Mouse (Mus musculus): Measurements from ENCODE around the gene Inafm1. TPM values are rescaled to one million over a fixed set of nuclear protein-coding genes. Genes with fewer than 3 reads are reported as not detected.
"Not testable (repeated sequence)": the region's sequence is repeated elsewhere in the genome, so short reads cannot be mapped to it uniquely, and the experiment has no call there.

Inafm1 gene
- polyA plus RNA-seq, 1 experiment from 2014 or later = 24.8 TPM

GRCm38 (mm10) chr7:16310020-16310520, 36.7 kb upstream of the Inafm1 start:
- peaks cover 4% of the 10 kb centered on the region; the same call in 1 of the 2 replicates for H3K4me1 ChIP-seq (replicated peaks; ENCODE audit: control insufficient read depth, insufficient read depth, low read length)
- H3K27ac ChIP-seq (ENCODE audit: low read depth, low read length) = peak overlapping the region; percentile 73
- H3K36me3 ChIP-seq (ENCODE audit: control insufficient read depth, insufficient read depth) = no peaks in the 10 kb centered on the region
- no peaks in the 10 kb centered on the region for H3K9me3 ChIP-seq (ENCODE audit: control insufficient read depth)
- 0% methylated on average over 30 of the region's 56 CpGs for WGBS
- H3K4me3 ChIP-seq (ENCODE audit: low read depth, low read length) = peak overlapping the region; percentile 73
- peak overlapping the region; percentile 94 for H3K4me2 ChIP-seq (replicated peaks; ENCODE audit: low read depth)
- H3K27me3 ChIP-seq (replicated peaks; ENCODE audit: control insufficient read depth, insufficient read depth, low read length) = no peaks in the 10 kb centered on the region
- peak overlapping the region; percentile 52 for H3K9ac ChIP-seq (ENCODE audit: low read depth, low read length)
- peak; percentile 20; the same call in 1 of the 2 replicates for ATAC-seq
- peak; percentile 84 for TF ChIP-seq CTCF (IDR thresholded peaks at IDR 0.05; ENCODE audit: low read depth)

- no peaks in the 10 kb centered on the region for H3K27me3 ChIP-seq (replicated peaks; ENCODE audit: control insufficient read depth, insufficient read depth, low read length)
- H3K4me3 ChIP-seq (ENCODE audit: low read depth, low read length) = peak overlapping the region; percentile 73
- under 1% methylated on average over 54 of the region's 61 CpGs for WGBS
- no peaks in the 10 kb centered on the region for H3K9me3 ChIP-seq (ENCODE audit: control insufficient read depth)
- peaks cover 4% of the 10 kb centered on the region; the same call in 1 of the 2 replicates for H3K4me1 ChIP-seq (replicated peaks; ENCODE audit: control insufficient read depth, insufficient read depth, low read length)
- peak overlapping the region; percentile 94 for H3K4me2 ChIP-seq (replicated peaks; ENCODE audit: low read depth)
- H3K36me3 ChIP-seq (ENCODE audit: control insufficient read depth, insufficient read depth) = no peaks in the 10 kb centered on the region
- TF ChIP-seq CTCF (IDR thresholded peaks at IDR 0.05; ENCODE audit: low read depth) = 0 out of 2 replicates have a peak, but pooled peaks have one; percentile 7
- H3K27ac ChIP-seq (ENCODE audit: low read depth, low read length) = peak overlapping the region; percentile 73
- peak overlapping the region; percentile 52 for H3K9ac ChIP-seq (ENCODE audit: low read depth, low read length)
- ATAC-seq = peak; percentile 34
Observed at GRCm38 (mm10) chr7:16309318-16310019, 36.1 kb upstream of the Inafm1 start.

GRCm38 (mm10) chr7:16308555-16309317, 35.3 kb upstream of the Inafm1 start:
- peak overlapping the region; percentile 94 for H3K4me2 ChIP-seq (replicated peaks; ENCODE audit: low read depth)
- H3K4me3 ChIP-seq (ENCODE audit: low read depth, low read length) = peak overlapping the region; percentile 73
- 42% methylated on average over 16 of the region's 16 CpGs for WGBS
- no peak overlapping the region for H3K27ac ChIP-seq (ENCODE audit: low read depth, low read length)
- no peak for TF ChIP-seq CTCF (IDR thresholded peaks at IDR 0.05; ENCODE audit: low read depth)
- no peaks in the 10 kb centered on the region for H3K27me3 ChIP-seq (replicated peaks; ENCODE audit: control insufficient read depth, insufficient read depth, low read length)
- H3K36me3 ChIP-seq (ENCODE audit: control insufficient read depth, insufficient read depth) = no peaks in the 10 kb centered on the region
- ATAC-seq = no peak
- peaks cover 4% of the 10 kb centered on the region; the same call in 1 of the 2 replicates for H3K4me1 ChIP-seq (replicated peaks; ENCODE audit: control insufficient read depth, insufficient read depth, low read length)
- no peaks in the 10 kb centered on the region for H3K9me3 ChIP-seq (ENCODE audit: control insufficient read depth)
- no peak overlapping the region; the same call in 1 of the 2 replicates for H3K9ac ChIP-seq (ENCODE audit: low read depth, low read length)

GRCm38 (mm10) chr7:16308093-16308492, 34.7 kb upstream of the Inafm1 start, which contains the start of gene Bbc3:
Gene Bbc3, plus strand, starts transcription at chr7:16308393.
- not testable (repeated sequence) for ATAC-seq; H3K9me3 ChIP-seq (ENCODE audit: control insufficient read depth)
- 27% methylated on average over 1 of the region's 1 CpGs for WGBS

GRCm38 (mm10) chr7:16307141-16307540, 33.7 kb upstream of the Inafm1 start:
- H3K27ac ChIP-seq (ENCODE audit: low read depth, low read length); H3K4me3 ChIP-seq (ENCODE audit: low read depth, low read length); H3K9ac ChIP-seq (ENCODE audit: low read depth, low read length); H3K4me2 ChIP-seq (replicated peaks; ENCODE audit: low read depth); H3K9me3 ChIP-seq (ENCODE audit: control insufficient read depth); ATAC-seq; H3K4me1 ChIP-seq (replicated peaks; ENCODE audit: control insufficient read depth, insufficient read depth, low read length); H3K36me3 ChIP-seq (ENCODE audit: control insufficient read depth, insufficient read depth); H3K27me3 ChIP-seq (replicated peaks; ENCODE audit: control insufficient read depth, insufficient read depth, low read length): not testable (repeated sequence)
- WGBS = 79% methylated on average over 6 of the region's 6 CpGs

More at GRCm38 (mm10) chr7:16308093-16308492, 34.7 kb upstream of the Inafm1 start, which contains the start of gene Bbc3:
- H3K36me3 ChIP-seq (ENCODE audit: control insufficient read depth, insufficient read depth); H3K4me1 ChIP-seq (replicated peaks; ENCODE audit: control insufficient read depth, insufficient read depth, low read length); H3K27ac ChIP-seq (ENCODE audit: low read depth, low read length); H3K27me3 ChIP-seq (replicated peaks; ENCODE audit: control insufficient read depth, insufficient read depth, low read length): not testable (repeated sequence)
- peak within 1 kb of the TSS; percentile 94 for H3K4me2 ChIP-seq (replicated peaks; ENCODE audit: low read depth)
- H3K4me3 ChIP-seq (ENCODE audit: low read depth, low read length) = peak within 1 kb of the TSS; percentile 73
- H3K9ac ChIP-seq (ENCODE audit: low read depth, low read length) = peak within 1 kb of the TSS; percentile 52

- no peak for TF ChIP-seq CTCF (IDR thresholded peaks at IDR 0.05; ENCODE audit: low read depth)
- H3K4me2 ChIP-seq (replicated peaks; ENCODE audit: low read depth) = peak overlapping the region; percentile 55
- 0 out of 2 replicates have a peak, but pooled peaks cover 4% of the 10 kb centered on the region for H3K27me3 ChIP-seq (replicated peaks; ENCODE audit: control insufficient read depth, insufficient read depth, low read length)
- peak overlapping the region; percentile 34 for H3K4me3 ChIP-seq (ENCODE audit: low read depth, low read length)
- H3K9ac ChIP-seq (ENCODE audit: low read depth, low read length) = no peak overlapping the region
- no peaks in the 10 kb centered on the region for H3K9me3 ChIP-seq (ENCODE audit: control insufficient read depth)
- 2% methylated on average over 52 of the region's 52 CpGs for WGBS
- peak; percentile 26 for ATAC-seq
- H3K4me1 ChIP-seq (replicated peaks; ENCODE audit: control insufficient read depth, insufficient read depth, low read length) = no peaks in the 10 kb centered on the region
- no peak overlapping the region for H3K27ac ChIP-seq (ENCODE audit: low read depth, low read length)
- no peaks in the 10 kb centered on the region for H3K36me3 ChIP-seq (ENCODE audit: control insufficient read depth, insufficient read depth)
Observed at GRCm38 (mm10) chr7:16299419-16300035, 26.1 kb upstream of the Inafm1 start.

Data from intestine, postnatal 0 days (tissue).